Mouse (Mus musculus) inflammation-experienced regulatory T-cells, adult 16 weeks (primary cell): Measurements from ENCODE around the gene Fam173b. TPM values are rescaled to one million over a fixed set of nuclear protein-coding genes. Genes with fewer than 3 reads are reported as not detected.

ENCODE experiments used
- polyA plus RNA-seq: library from polyadenylated mRNA; unstranded; fragments of 100-300 nt; shearing (Covaris generic); gene quantifications from one replicate; pipeline ENCODE4 v1.2.1, GENCODE M21; 2017

The Fam173b gene
- polyA plus RNA-seq = 16.3 TPM

DNA sequence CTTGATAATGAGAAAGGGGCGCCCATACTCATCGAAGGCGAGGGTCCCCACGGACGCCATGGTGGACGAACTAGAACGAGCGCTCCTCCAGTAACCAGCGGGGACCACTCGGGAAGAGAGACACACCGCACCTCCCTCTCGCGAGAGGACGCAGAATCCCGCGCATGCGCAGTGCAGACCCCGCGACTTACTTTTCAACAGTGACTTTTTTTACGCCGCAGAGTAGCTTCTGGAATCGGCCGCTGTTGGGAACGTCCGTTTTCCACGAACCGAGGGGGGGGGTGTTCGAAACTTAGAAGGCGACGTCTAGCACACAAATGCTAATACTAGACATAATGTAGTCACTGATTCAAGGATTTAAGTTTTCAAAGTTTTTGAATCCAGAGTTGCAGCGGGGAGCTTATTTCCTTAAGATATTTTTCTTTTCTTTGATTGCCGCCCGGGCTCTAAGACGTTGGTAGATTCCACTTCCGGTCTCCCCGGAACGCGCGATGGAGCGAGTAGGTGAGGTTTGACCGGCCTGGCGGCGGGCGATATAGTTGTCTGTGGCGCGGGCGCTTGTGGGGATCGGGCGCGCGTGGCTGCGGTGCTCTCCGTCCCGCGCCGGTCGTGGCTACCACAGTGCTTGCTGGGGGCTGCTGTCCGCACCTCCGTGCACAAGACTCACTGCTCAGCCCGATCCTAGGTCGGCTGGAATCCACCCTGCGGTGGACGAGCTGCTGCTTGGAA lies at the start of gene Fam173b, which contains the start of gene Cct5:
Gene Fam173b (plus strand): TSS at position 207 of the 729 bp plus-strand sequence.
Gene Cct5 (minus strand): TSS at position 159 of the 729 bp plus-strand sequence.

DNA sequence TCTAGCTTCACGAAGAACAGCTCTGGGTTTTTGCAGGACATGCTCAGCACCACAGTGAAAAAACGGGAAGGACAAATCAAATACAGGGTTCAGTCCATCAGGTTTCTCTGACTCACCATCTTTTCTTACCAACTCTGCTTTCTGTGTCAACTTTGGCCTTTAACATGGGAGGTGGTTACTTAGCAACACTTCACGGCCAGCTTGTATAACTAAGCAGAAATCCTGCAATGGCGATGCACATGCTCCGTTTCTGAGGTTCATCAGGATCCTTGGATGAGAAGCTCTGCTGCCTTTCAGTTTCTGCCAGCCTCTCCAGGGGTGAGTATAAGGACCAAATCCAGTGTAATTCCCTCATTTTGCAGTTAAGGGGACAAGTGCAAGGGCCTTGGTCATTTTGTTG lies 36.5 kb upstream of the Fam173b start, which contains the start of gene Cmbl:
Gene Cmbl (plus strand): TSS at position 206 of the 400 bp plus-strand sequence.

Other genes with a start within 250 kb of the Fam173b start
- gene Ankrd33b, start 234.1 kb upstream of the Fam173b start, polyA plus RNA-seq = not detected
- gene Ropn1l, start 148.1 kb upstream of the Fam173b start, polyA plus RNA-seq = 0.30 TPM
- 9.6 TPM for gene March6, start 70.8 kb upstream of the Fam173b start, polyA plus RNA-seq
- 0.76 TPM for gene Cmbl, start 36.5 kb upstream of the Fam173b start, polyA plus RNA-seq
- gene Cct5, start within 50 bp of the Fam173b start, polyA plus RNA-seq = 379 TPM